Mouse (Mus musculus): ENCODE data around the gene Des. TPM values are rescaled to one million over a fixed set of nuclear protein-coding genes. Genes with fewer than 3 reads are reported as not detected.

The Des gene
- polyA plus RNA-seq, 1 experiment from 2014 or later = 1.1 TPM

- Histone ChIP-seq H3K9me3 (no peaks in the 10 kb centered on the region), H3K4me2 (replicated peaks) (no peak overlapping the region), H3K36me3 (peaks cover 11% of the 10 kb centered on the region), H3K27ac (no peak overlapping the region), H3K4me1 (replicated peaks) (peaks cover 14% of the 10 kb centered on the region; the same call in 1 of the 2 replicates), H3K4me3 (replicated peaks) (no peak overlapping the region), H3K9ac (replicated peaks) (no peak overlapping the region), H3K27me3 (no peaks in the 10 kb centered on the region)
- no peak for ATAC-seq
- WGBS = 93% methylated on average over 7 of the region's 7 CpGs
Observed at GRCm38 (mm10) chr1:75409950-75410349, 49.8 kb downstream of the Des start.

GRCm38 (mm10) chr1:75412196-75412595 lies 52.1 kb downstream of the Des start:
- no peak overlapping the region for H3K9ac ChIP-seq (replicated peaks)
- H3K4me1 ChIP-seq (replicated peaks) = peaks cover 14% of the 10 kb centered on the region; the same call in 1 of the 2 replicates
- H3K36me3 ChIP-seq = peaks cover 10% of the 10 kb centered on the region; the same call in 1 of the 2 replicates
- ATAC-seq = no peak
- no peaks in the 10 kb centered on the region for H3K27me3 ChIP-seq
- WGBS = 95% methylated on average over 3 of the region's 3 CpGs
- no peaks in the 10 kb centered on the region for H3K9me3 ChIP-seq
- H3K27ac ChIP-seq = no peak overlapping the region
- no peak overlapping the region for H3K4me2 ChIP-seq (replicated peaks)
- no peak overlapping the region for H3K4me3 ChIP-seq (replicated peaks)

GRCm38 (mm10) chr1:75413749-75414148 lies 53.6 kb downstream of the Des start:
- Histone ChIP-seq H3K27me3 (no peaks in the 10 kb centered on the region), H3K4me2 (replicated peaks) (no peak overlapping the region), H3K9me3 (no peaks in the 10 kb centered on the region), H3K4me3 (replicated peaks) (no peak overlapping the region), H3K27ac (no peak overlapping the region), H3K36me3 (peaks cover 15% of the 10 kb centered on the region), H3K4me1 (replicated peaks) (peaks cover 14% of the 10 kb centered on the region; the same call in 1 of the 2 replicates), H3K9ac (replicated peaks) (no peak overlapping the region)
- no peak; the same call in 1 of the 2 replicates for ATAC-seq
- WGBS = 61% methylated on average over 3 of the region's 3 CpGs

Other genes starting within 250 kb of the Des start
- 8.6 and 8.7 TPM in 2 replicates for gene Nhej1, start 235.1 kb upstream of the Des start, polyA plus RNA-seq (2015; fragmentation: Nextera tagmentation; extraction: Ambion mirVana)
- gene Slc23a3, start 226.4 kb upstream of the Des start, polyA plus RNA-seq (2015; fragmentation: Nextera tagmentation; extraction: Ambion mirVana) = not detected in 2 replicates
- gene Cnppd1, start 217.6 kb upstream of the Des start, polyA plus RNA-seq (2015; fragmentation: Nextera tagmentation; extraction: Ambion mirVana) = 66.7 and 68.5 TPM in 2 replicates
- gene Retreg2, start 217.6 kb upstream of the Des start, polyA plus RNA-seq (2015; fragmentation: Nextera tagmentation; extraction: Ambion mirVana) = 99.4 and 109 TPM in 2 replicates
- 37.8 and 39.2 TPM in 2 replicates for gene Zfand2b, start 191.7 kb upstream of the Des start, polyA plus RNA-seq (2015; fragmentation: Nextera tagmentation; extraction: Ambion mirVana)
- gene Abcb6, start 179.9 kb upstream of the Des start, polyA plus RNA-seq (2015; fragmentation: Nextera tagmentation; extraction: Ambion mirVana) = 37.8 and 38.3 TPM in 2 replicates
- 23.9 and 27.5 TPM in 2 replicates for gene Ankzf1, start 168.2 kb upstream of the Des start, polyA plus RNA-seq (2015; fragmentation: Nextera tagmentation; extraction: Ambion mirVana)
- gene Atg9a, start 168.1 kb upstream of the Des start, polyA plus RNA-seq (2015; fragmentation: Nextera tagmentation; extraction: Ambion mirVana) = 39.8 and 43.1 TPM in 2 replicates
- gene Glb1l, start 149.5 kb upstream of the Des start, polyA plus RNA-seq (2015; fragmentation: Nextera tagmentation; extraction: Ambion mirVana) = 24.3 and 24.9 TPM in 2 replicates
- 137 and 152 TPM in 2 replicates for gene Stk16, start 149.5 kb upstream of the Des start, polyA plus RNA-seq (2015; fragmentation: Nextera tagmentation; extraction: Ambion mirVana)
- 3.9 and 5.3 TPM in 2 replicates for gene Tuba4a, start 140.5 kb upstream of the Des start, polyA plus RNA-seq (2015; fragmentation: Nextera tagmentation; extraction: Ambion mirVana)
- gene A630095N17Rik, start 128.2 kb upstream of the Des start, polyA plus RNA-seq (2015; fragmentation: Nextera tagmentation; extraction: Ambion mirVana) = not detected in 2 replicates
- 47.6 and 56.7 TPM in 2 replicates for gene Dnajb2, start 123.9 kb upstream of the Des start, polyA plus RNA-seq (2015; fragmentation: Nextera tagmentation; extraction: Ambion mirVana)
- 11.1 and 14.0 TPM in 2 replicates for gene Ptprn, start 95.8 kb upstream of the Des start, polyA plus RNA-seq (2015; fragmentation: Nextera tagmentation; extraction: Ambion mirVana)
- gene Resp18, start 81.9 kb upstream of the Des start, polyA plus RNA-seq (2015; fragmentation: Nextera tagmentation; extraction: Ambion mirVana) = 97.4 and 99.9 TPM in 2 replicates
- 155 and 161 TPM in 2 replicates for gene Dnpep, start 42.3 kb upstream of the Des start, polyA plus RNA-seq (2015; fragmentation: Nextera tagmentation; extraction: Ambion mirVana)
- gene Speg, start 15.0 kb downstream of the Des start, polyA plus RNA-seq (2015; fragmentation: Nextera tagmentation; extraction: Ambion mirVana) = 11.2 and 12.8 TPM in 2 replicates
- 78.4 and 88.8 TPM in 2 replicates for gene Gmppa, start 75.6 kb downstream of the Des start, polyA plus RNA-seq (2015; fragmentation: Nextera tagmentation; extraction: Ambion mirVana)
- 57.3 and 81.6 TPM in 2 replicates for gene Asic4, start 90.1 kb downstream of the Des start, polyA plus RNA-seq (2015; fragmentation: Nextera tagmentation; extraction: Ambion mirVana)
- gene Chpf, start 119.0 kb downstream of the Des start, polyA plus RNA-seq (2015; fragmentation: Nextera tagmentation; extraction: Ambion mirVana) = 25.1 and 28.7 TPM in 2 replicates
- gene Tmem198, start 119.2 kb downstream of the Des start, polyA plus RNA-seq (2015; fragmentation: Nextera tagmentation; extraction: Ambion mirVana) = 46.1 and 47.3 TPM in 2 replicates
- 18.6 and 25.7 TPM in 2 replicates for gene Obsl1, start 146.1 kb downstream of the Des start, polyA plus RNA-seq (2015; fragmentation: Nextera tagmentation; extraction: Ambion mirVana)
- 8.5 and 12.5 TPM in 2 replicates for gene Inha, start 146.7 kb downstream of the Des start, polyA plus RNA-seq (2015; fragmentation: Nextera tagmentation; extraction: Ambion mirVana)
- 20.0 and 23.6 TPM in 2 replicates for gene Stk11ip, start 161.2 kb downstream of the Des start, polyA plus RNA-seq (2015; fragmentation: Nextera tagmentation; extraction: Ambion mirVana)
- 35.5 and 42.9 TPM in 2 replicates for gene Slc4a3, start 185.9 kb downstream of the Des start, polyA plus RNA-seq (2015; fragmentation: Nextera tagmentation; extraction: Ambion mirVana)